Mouse (Mus musculus): Measurements from ENCODE around the gene Ache.

DNA sequence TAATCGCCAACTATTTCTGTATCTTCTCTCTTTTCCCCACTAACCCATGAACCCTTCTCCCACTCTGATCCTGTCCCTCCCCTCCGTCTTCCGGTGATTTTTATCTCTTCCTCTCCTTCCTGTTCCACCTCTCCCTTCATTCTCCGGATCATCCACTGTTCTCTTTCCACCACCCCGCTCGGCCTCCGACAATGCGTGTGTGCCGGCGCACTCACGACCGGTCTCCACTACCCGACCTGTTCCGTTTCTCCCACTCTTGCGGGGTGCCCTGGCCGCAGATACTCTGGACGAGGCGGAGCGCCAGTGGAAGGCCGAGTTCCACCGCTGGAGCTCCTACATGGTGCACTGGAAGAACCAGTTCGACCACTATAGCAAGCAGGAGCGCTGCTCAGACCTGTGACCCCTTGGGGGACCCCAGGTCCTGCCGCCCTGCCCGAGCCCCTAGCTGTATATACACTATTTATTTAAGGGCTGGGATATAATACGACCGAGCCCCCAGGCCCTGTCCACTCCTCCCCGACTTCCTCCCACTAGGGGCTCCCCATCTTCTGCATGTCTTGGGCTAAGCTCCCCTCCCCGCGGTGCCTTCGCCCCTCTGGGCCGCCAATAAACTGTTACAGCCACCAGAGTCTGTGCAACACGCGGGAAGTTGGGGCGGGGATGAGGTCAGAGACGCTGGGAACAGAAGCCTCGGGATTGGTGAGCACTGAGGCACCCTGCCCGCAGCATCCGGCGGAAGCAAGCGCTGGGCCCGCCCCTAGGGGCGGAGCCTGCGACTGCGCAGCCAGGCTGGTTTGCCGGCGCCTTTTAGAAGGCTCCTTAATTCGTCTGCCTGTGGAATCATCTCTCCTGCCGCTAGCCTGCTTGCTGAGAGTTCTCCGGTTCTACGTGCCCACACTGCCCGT is 6.8 kb downstream of the Ache start, which contains the start of gene Ufsp1:
- TF ChIP-seq CTCF (IDR thresholded peaks at IDR 0.05; ENCODE audit: extremely low read depth, insufficient read depth, low read length), result no peak
- peak; percentile 87; the same call in 1 of the 2 replicates for TF ChIP-seq POLR2A (IDR thresholded peaks at IDR 0.05; ENCODE audit: extremely low read depth, insufficient read depth, low read length)

All from cortical plate, adult 2 months (tissue).